Mouse (Mus musculus) thymus, postnatal 36 days (tissue): ENCODE data around the gene Wdr59.
A peak's percentile ranks its signal among the peaks of the same experiment; 100 is the strongest.

Experiments used
- DNase-seq, 2 experiments: peaks; one replicate each; pipeline ENCODE4 v3.0.0; 2022; ENCODE audit warnings: mixed read lengths in 2 of 2

Gene Wdr59

GRCm38 (mm10) chr8:111491191-111491590, 30.7 kb downstream of the Wdr59 start:
- DNase-seq = no peak

GRCm38 (mm10) chr8:111490034-111490591, 31.8 kb downstream of the Wdr59 start:
- DNase-seq = no peak

- no peak for DNase-seq
Measured at GRCm38 (mm10) chr8:111480691-111481090, 41.2 kb downstream of the Wdr59 start.

GRCm38 (mm10) chr8:111477761-111478465, 44.0 kb downstream of the Wdr59 start:
- no peak for DNase-seq

GRCm38 (mm10) chr8:111471526-111472081, 50.3 kb downstream of the Wdr59 start:
- DNase-seq = no peak

- no peak for DNase-seq
Measured at GRCm38 (mm10) chr8:111469013-111469412, 52.9 kb downstream of the Wdr59 start.

GRCm38 (mm10) chr8:111465341-111465740, 56.6 kb downstream of the Wdr59 start:
- DNase-seq = peak; percentile 12 to 28

- DNase-seq = no peak
Measured at GRCm38 (mm10) chr8:111464526-111464925, 57.4 kb downstream of the Wdr59 start.

GRCm38 (mm10) chr8:111449671-111450070, 72.2 kb downstream of the Wdr59 start:
- no peak for DNase-seq

- no peak for DNase-seq
Measured at GRCm38 (mm10) chr8:111445960-111446660, 75.8 kb downstream of the Wdr59 start.

GRCm38 (mm10) chr8:111445558-111445957, 76.3 kb downstream of the Wdr59 start:
- no peak for DNase-seq

GRCm38 (mm10) chr8:111444245-111444644, 77.6 kb downstream of the Wdr59 start:
- no peak for DNase-seq

- DNase-seq = peak; percentile 41 to 52
Measured at GRCm38 (mm10) chr8:111439189-111439588, 82.7 kb downstream of the Wdr59 start.

- no peak for DNase-seq
Measured at GRCm38 (mm10) chr8:111435071-111435828, 86.6 kb downstream of the Wdr59 start.

- DNase-seq = no peak
Measured at GRCm38 (mm10) chr8:111424646-111425045, 97.2 kb downstream of the Wdr59 start.

- DNase-seq = no peak
Measured at GRCm38 (mm10) chr8:111424181-111424580, 97.7 kb downstream of the Wdr59 start.

GRCm38 (mm10) chr8:111422614-111423013, 99.3 kb downstream of the Wdr59 start:
- DNase-seq = no peak

GRCm38 (mm10) chr8:111419171-111419570, 102.7 kb downstream of the Wdr59 start:
- no peak for DNase-seq

- DNase-seq = peak; percentile 17 to 24
Measured at GRCm38 (mm10) chr8:111418601-111419000, 103.3 kb downstream of the Wdr59 start.

GRCm38 (mm10) chr8:111417222-111417621, 104.7 kb downstream of the Wdr59 start:
- DNase-seq = no peak

- DNase-seq = peak; percentile 11 to 21
Measured at GRCm38 (mm10) chr8:111403391-111403790, 118.5 kb downstream of the Wdr59 start.
